Mouse (Mus musculus) retina, embryonic 14.5 days (tissue): ENCODE data around the gene E2f4.
"Not testable (repeated sequence)": the region's sequence is repeated elsewhere in the genome, so short reads cannot be mapped to it uniquely, and the experiment has no call there.

Experiments used
- DNase-seq: peaks from one replicate; pipeline ENCODE4 v3.0.0-alpha.2; 2015; ENCODE audit warnings: low spot score

The E2f4 gene

GRCm38 (mm10) chr8:105269075-105269458, 28.4 kb upstream of the E2f4 start:
- no peak for DNase-seq

- DNase-seq, result peak; percentile 36
Measured at GRCm38 (mm10) chr8:105269461-105269947, 28.0 kb upstream of the E2f4 start, which contains the start of gene Hsf4. Gene Hsf4 (plus strand): TSS chr8:105269801.

GRCm38 (mm10) chr8:105270101-105270915, 27.2 kb upstream of the E2f4 start:
- no peak for DNase-seq

GRCm38 (mm10) chr8:105270916-105271186, 26.6 kb upstream of the E2f4 start:
- no peak for DNase-seq

GRCm38 (mm10) chr8:105275387-105275786, 22.1 kb upstream of the E2f4 start:
- no peak for DNase-seq

- DNase-seq, result no peak
Measured at GRCm38 (mm10) chr8:105275840-105276239, 21.6 kb upstream of the E2f4 start, which contains the start of gene Nol3. Gene Nol3 (plus strand): TSS chr8:105276140.

GRCm38 (mm10) chr8:105276292-105277120, 21.0 kb upstream of the E2f4 start:
- peak; percentile 75 for DNase-seq

- peak; percentile 34 for DNase-seq
Measured at GRCm38 (mm10) chr8:105278911-105279334, 18.5 kb upstream of the E2f4 start.

- no peak for DNase-seq
Measured at GRCm38 (mm10) chr8:105280567-105280966, 16.9 kb upstream of the E2f4 start.

- no peak for DNase-seq
Measured at GRCm38 (mm10) chr8:105281821-105282220, 15.6 kb upstream of the E2f4 start.

GRCm38 (mm10) chr8:105282239-105282638, 15.2 kb upstream of the E2f4 start:
- DNase-seq, result no peak

- peak; percentile 60 for DNase-seq
Measured at GRCm38 (mm10) chr8:105283074-105283473, 14.4 kb upstream of the E2f4 start.

GRCm38 (mm10) chr8:105285514-105285913, 11.9 kb upstream of the E2f4 start:
- DNase-seq, result no peak

- no peak for DNase-seq
Measured at GRCm38 (mm10) chr8:105286907-105287306, 10.6 kb upstream of the E2f4 start.

GRCm38 (mm10) chr8:105288231-105288630, 9.2 kb upstream of the E2f4 start:
- DNase-seq, result no peak

- peak; percentile 96 for DNase-seq
Measured at GRCm38 (mm10) chr8:105288958-105289732, 8.3 kb upstream of the E2f4 start.

GRCm38 (mm10) chr8:105289805-105290460, 7.5 kb upstream of the E2f4 start, which contains the start of gene 4931428F04Rik:
Gene 4931428F04Rik (minus strand): TSS chr8:105289864.
- DNase-seq, result peak; percentile 74

GRCm38 (mm10) chr8:105290554-105291314, 6.7 kb upstream of the E2f4 start:
- DNase-seq, result peak; percentile 95

- not testable (repeated sequence) for DNase-seq
Measured at GRCm38 (mm10) chr8:105291364-105291763, 6.1 kb upstream of the E2f4 start.

GRCm38 (mm10) chr8:105291802-105292201, 5.7 kb upstream of the E2f4 start:
- not testable (repeated sequence) for DNase-seq

GRCm38 (mm10) chr8:105292471-105292870, 5.0 kb upstream of the E2f4 start:
- no peak for DNase-seq
